Mouse (Mus musculus): ENCODE data around the gene Lhpp. TPM values are rescaled to one million over a fixed set of nuclear protein-coding genes. Genes with fewer than 3 reads are reported as not detected.

Lhpp gene
- total RNA-seq (2021), result 10 to 100 TPM; 12.9 to 13.6 TPM
- long read RNA-seq, experiment 1, transcript Lhpp-201 (7 exons, 1,612 nt), result major isoform, 11 of 15 reads
- long read RNA-seq, experiment 1, partial matches to known transcripts, result 0 of 15 reads
- long read RNA-seq, experiment 1, other reads (novel, unspliced or antisense), result 4 of 15 reads
- long read RNA-seq, experiment 2, transcript Lhpp-201 (7 exons, 1,612 nt), result major isoform, 11 of 13 reads
- long read RNA-seq, experiment 2, partial matches to known transcripts, result 0 of 13 reads
- long read RNA-seq, experiment 2, other reads (novel, unspliced or antisense), result 2 of 13 reads

- peak; percentile 77 to 84 for DNase-seq
- intact Hi-C loops (cut with DNase I), result no loop called here
Measured at GRCm38 (mm10) chr7:132610468-132611318, at the start of gene Lhpp. Gene Lhpp (plus strand): TSS chr7:132610638.

DNA sequence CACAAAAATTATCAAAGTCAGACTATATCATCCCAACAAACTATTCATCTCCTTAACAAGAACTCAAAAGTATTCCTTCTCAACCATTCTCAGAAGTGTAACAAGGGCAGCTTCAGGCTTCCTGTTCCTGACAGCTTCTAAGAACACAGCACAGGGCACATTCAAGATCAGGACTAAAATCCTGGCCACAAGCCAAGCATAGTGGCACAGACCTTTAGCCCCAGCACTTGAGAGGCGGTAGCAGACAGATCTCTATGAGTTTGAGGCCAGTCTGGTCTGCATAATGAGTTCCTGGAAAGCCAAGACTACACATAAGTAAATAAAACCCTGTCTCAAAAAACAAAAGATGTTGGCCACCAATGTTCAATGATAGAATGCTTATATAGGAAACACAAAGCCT lies 44.6 kb upstream of the Lhpp start:
- intact Hi-C loops (cut with DNase I), result no loop called here
- no peak for DNase-seq

DNA sequence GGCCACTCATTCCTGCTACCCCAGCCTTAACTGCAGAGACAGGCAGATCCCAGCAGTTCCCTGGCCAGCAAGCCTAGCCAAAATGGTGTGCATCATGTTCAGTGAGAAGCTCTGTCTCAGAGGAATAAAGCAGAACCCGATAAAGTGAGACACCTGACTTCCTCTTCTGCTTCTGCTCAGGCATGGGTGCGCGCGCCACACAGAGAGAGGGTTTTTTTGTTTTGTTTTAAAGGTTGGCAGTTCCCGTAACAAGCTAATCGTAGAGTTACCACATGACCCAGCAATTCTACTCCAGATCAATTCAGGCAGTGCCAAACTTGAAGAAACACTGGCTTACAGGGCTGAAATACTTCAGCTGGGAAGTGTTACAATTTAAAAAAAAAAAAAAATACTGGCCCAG lies 41.6 kb upstream of the Lhpp start:
- intact Hi-C loops (cut with DNase I), result no loop called here
- DNase-seq, result peak in 1 of 2 experiments; percentile 16

GRCm38 (mm10) chr7:132570071-132570470 lies 40.4 kb upstream of the Lhpp start:
- peak; percentile 42 to 46 for DNase-seq
- intact Hi-C loops (cut with DNase I), result no loop called here

DNA sequence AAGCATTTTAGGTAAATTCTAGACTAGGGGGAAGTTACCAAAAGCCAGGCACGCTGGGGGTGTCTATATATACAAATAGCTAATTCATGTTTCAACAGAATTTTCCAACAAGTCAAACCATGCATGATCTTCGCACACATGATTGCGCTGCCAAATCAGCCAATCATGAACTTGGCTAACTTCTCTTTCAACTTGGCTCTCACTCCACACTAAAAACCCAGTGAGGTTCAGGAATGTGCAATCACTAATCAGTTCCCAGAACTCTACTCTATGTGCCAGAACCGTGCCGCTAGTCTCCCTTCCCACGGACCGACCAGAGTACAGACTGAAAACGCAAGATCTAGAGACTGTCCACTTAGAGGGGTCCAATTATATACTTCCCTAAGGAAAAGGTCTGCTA lies 39.0 kb upstream of the Lhpp start:
- intact Hi-C loops (cut with DNase I), result no loop called here
- peak in 1 of 2 experiments; percentile 26 for DNase-seq

DNA sequence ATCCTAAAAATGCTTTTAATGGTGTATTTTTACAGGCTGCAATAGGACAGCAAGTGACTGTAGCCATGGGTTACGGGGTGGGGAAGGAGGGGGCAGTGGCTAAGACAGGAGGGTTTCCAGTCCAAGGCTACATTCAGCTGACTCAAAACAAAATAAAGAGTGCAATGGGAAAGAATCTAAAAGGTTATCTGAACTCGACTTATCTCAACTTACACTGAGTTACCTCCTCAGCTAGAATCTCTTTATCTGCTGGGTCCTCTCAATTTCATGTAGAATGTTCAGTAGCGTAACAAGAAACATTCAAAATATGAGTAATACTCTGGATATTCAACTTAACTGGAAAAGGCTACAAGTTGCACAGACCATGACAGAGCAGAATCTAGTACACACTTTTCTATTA lies 37.7 kb upstream of the Lhpp start:
- DNase-seq, result no peak
- intact Hi-C loops (cut with DNase I), result no loop called here

DNA sequence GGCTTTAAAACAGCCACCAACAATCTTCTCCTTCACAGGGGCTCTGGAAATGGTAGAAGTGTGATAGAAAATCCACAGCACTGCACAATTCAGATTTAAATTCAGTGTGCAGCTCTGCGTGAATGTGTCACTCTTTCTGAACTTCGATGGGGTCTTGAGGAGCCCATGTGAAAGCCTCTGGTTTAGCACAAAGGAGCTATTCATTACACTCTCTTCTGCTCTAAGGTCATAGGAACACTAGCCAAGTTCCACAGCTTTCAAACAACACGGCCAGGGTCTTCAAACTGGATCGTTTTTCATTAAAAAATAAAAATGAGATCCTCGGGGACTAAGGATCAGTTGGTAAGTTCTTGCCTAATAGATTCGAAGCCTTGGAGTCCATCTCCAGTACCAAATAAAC lies 37.2 kb upstream of the Lhpp start:
- no peak for DNase-seq
- intact Hi-C loops (cut with DNase I), result no loop called here

GRCm38 (mm10) chr7:132574646-132575045 lies 35.8 kb upstream of the Lhpp start:
- no peak for DNase-seq

DNA sequence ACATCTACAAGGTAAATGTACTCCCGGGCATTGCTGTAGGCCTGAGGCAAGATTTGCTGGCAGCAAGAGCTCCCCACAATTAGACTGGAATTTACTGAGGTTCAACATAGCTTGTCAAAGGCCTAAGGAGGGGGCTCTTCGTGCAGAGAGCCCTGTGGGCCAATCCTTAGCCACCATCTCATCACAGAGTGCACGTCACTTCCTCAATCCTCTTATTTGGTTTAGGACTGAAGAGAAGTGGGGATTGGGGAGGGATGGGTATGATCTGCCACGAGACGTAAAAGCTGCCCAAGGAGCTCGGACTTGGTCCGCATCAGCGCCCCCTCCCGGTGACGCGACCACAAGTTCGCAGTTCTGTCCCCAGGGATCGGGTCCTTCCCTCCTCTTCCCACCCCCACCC lies 34.8 kb upstream of the Lhpp start:
- intact Hi-C loops (cut with DNase I), result loop anchor here (2.0 kb wide), 1 partner anchor 61 kb away; no protein-coding TSS in a partner anchor
- DNase-seq, result peak; percentile 87 to 88

More at GRCm38 (mm10) chr7:132574646-132575045, 35.8 kb upstream of the Lhpp start:
- intact Hi-C loops (cut with DNase I), result loop anchor here (2.0 kb wide), 1 partner anchor 62 kb away; no protein-coding TSS in a partner anchor

DNA sequence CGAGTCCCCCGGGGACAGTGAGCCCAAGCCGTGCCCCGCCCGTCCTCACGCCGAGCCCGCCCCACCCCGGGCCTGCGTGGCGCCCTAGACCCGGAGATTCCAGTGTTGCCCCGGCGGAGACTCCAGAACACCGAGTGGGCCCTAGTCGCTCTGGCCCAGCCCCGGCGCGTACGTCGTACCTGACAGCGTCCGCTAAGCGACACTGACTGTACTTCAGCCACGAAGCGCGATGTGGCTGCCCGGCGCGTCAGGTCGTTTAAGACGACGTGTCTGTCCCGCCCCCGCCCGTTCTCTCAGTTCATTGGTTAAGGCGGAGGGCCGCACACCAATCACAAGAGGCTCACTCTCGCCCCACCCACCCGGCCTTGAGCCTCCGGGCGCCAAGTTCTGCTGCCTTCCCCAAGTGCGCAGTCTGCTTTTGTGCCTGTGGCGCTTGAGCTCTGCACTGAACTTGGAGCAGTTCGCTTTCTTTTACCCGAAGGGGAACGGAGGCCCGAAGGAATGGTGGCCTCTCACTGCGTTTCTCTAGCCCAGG lies 34.3 kb upstream of the Lhpp start, which contains the start of gene Oat:
TSS of gene Oat (minus strand) at position 283 of the 535 bp plus-strand sequence.
- intact Hi-C loops (cut with DNase I), result no loop called here
- DNase-seq, result peak; percentile 93

DNA sequence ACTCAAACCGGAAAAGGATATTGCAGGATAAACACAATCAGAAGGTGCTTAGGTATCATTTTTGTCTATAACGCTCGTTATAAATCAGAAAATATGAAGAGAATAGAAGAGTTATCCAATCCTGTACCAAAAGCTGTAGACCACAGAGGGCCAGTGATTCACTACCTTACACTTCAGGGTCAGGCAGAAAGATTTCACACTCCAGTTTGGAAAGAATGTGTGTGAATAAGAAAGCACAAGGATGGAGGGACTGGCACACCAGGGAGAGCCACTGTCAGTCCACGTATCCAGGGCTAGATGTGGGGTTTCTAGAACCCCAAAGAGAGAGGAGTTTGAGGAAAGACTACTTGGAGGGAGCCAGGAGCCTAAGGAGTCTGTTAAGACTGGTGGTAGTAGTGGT lies 33.5 kb upstream of the Lhpp start:
- intact Hi-C loops (cut with DNase I), result no loop called here
- no peak for DNase-seq

- DNase-seq, result no peak
- intact Hi-C loops (cut with DNase I), result no loop called here
Measured at GRCm38 (mm10) chr7:132580511-132580910, 29.9 kb upstream of the Lhpp start.

DNA sequence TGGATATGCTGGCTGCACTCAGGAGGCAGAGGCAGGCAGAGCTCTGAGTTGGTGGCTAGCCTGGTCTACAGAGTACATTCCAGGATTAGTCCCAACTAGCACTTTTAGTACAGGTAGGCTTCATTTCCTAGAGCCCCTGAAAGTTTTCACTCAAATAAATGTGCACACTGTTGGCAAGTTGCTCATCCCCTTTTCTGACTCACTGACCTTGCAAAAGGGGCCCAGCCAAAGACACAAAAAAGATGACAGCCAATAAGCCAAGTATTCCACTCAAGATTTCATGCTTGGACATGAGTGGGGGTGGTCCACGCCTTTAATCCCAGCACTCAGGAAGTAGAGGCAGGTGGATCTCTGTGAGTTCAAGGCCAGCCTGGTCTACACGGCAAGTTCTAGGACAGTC lies 29.0 kb upstream of the Lhpp start:
- no peak for DNase-seq

DNA sequence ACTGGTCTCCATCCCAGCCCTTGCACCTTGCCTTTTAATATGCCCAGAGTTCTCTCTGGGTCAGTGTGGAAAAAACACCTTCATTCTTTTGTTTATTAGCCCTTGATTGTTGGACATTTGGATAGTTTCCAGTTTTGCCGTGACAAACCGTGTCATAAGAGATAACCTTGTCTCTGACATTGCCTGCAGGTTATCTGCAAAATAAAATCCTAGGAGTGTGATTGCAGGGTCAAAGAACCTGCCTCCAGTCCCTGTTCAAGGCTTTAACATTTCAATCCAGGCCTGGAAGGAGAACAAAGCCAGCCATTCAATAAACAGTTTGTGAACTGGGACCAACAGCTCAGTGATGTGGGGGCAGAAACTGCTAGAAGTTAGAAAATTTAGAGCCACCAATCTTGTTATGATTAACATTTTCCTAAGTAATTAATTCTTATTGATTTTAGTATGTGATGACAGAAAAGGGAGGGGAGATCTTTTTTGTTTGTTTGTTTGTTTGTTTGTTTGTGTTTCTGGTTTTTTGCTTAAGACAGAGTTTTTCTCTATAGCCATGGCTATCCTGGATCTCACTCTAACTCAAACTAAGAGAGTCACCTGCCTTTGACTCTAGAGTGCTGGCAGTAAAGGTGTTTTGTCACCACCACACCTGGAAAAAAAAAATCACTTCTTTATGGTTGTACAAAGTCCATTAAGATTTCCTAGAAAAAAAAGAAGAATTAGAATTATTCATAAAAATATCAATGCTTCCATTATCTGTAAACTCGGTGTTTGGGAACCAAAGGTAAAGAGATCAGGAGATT lies 24.5 kb upstream of the Lhpp start:
- no peak for DNase-seq
- intact Hi-C loops (cut with DNase I), result no loop called here

More for the DNA sequence above, 29.0 kb upstream of the Lhpp start:
- intact Hi-C loops (cut with DNase I), result no loop called here

DNA sequence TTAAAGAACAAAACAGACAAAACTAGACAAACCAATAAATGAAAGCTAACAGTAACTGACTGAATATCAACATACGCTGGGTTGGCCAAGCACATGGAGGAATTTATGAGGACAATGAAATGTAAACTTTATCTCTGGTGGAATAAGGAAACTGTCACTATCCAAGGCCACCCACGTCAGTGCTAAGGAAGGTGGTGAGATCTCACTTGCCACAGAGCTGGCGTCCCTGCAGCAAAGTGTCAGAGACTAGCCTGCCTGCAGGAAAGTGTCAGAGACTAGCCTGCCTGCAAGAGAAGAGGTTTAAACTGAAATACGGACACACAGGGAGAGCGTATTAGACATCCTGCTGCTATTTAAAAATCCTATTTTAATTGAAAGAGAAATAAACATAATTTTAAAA lies 23.3 kb upstream of the Lhpp start:
- intact Hi-C loops (cut with DNase I), result no loop called here
- no peak for DNase-seq

GRCm38 (mm10) chr7:132589610-132590009 lies 20.8 kb upstream of the Lhpp start:
- no peak for DNase-seq
- intact Hi-C loops (cut with DNase I), result no loop called here

DNA sequence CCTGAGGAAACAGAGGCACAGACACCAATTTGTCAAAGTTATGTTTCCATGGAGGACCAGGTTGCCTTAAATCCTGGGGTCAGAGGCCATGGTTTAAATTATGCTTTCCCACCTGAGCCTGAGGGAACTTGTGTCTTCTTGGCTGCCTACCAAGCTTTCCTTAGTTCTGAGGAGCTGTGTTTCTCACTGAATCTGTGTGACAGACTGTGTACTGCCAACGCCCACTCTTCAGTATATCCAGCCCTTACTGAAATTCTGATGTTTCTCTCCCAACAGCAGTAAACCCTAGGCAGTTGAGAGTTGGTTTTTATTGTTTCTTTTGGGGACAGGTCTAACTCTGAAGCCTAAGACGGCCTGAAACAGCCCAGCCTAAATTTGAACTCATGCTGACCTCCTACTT lies 16.7 kb upstream of the Lhpp start:
- intact Hi-C loops (cut with DNase I), result no loop called here

GRCm38 (mm10) chr7:132594325-132594724 lies 16.1 kb upstream of the Lhpp start:
- intact Hi-C loops (cut with DNase I), result no loop called here

More for the DNA sequence above, 16.7 kb upstream of the Lhpp start:
- no peak for DNase-seq

GRCm38 (mm10) chr7:132595787-132596186 lies 14.7 kb upstream of the Lhpp start:
- DNase-seq, result no peak
- intact Hi-C loops (cut with DNase I), result no loop called here

More at GRCm38 (mm10) chr7:132594325-132594724, 16.1 kb upstream of the Lhpp start:
- DNase-seq, result no peak

DNA sequence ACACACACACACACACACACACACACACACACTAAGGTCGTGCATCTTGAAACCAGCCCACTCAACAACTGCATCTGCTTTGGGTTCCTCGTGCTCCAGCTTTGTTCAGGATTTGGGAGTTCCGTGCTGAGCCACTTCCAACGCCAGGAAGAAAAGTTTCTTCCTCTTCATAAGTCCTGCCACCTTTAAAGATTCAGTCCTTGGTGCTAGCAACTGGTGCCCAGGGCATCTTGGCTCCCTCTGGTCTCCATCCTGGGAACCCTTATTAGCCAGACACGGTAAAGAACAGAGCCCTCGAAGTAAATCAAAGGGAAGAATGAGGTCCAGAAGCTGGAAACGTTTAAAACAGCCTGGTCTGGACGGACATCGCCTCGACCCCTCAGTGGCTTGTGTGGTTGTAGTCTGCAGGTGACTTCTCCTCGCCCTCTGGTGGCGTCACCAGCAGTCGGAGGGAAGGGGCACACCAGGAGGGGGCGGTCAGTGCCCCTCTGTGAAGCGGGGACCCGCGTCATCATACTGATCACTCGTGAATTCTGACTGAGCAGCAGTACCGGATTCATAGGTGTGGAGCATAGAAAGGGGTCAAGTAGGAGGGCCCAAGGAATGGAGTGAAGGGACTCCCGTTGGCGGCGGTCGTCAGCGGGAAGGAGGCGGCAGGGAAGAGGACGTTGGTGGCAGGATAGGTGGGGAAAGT lies 13.7 kb upstream of the Lhpp start:
- DNase-seq, result peak in 1 of 2 experiments; percentile 14
- intact Hi-C loops (cut with DNase I), result no loop called here
